ENCODE assay signal across 22 mouse cellular contexts in the genomic region with DNA sequence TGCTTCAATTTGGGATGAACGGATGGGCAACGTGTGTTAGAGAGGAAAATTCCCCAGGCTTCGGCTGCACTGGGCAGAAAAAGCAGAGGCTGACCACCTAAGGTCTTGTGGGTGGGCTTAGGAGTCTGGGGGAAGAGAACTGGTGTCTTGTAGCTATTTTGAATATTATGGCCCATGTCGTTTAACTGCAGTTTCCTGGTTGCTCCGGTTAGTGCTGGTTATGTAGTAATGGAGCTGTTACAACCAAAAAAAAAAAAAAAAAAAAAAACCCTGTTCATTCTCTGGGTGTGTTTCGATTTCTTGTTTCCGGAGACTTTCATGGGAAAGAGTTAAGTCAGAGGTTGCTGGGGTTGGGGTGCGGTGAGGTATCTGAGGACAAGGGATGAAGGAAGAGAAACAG. TPM values are rescaled to one million over a fixed set of nuclear protein-coding genes. Genes with fewer than 3 reads are reported as not detected.
DNase-seq lines count a peak whose midpoint lies in the region; ATAC-seq and TF ChIP-seq lines count a peak whose summit lies in the region.
"Had no signal": no experiment of that assay in that cellular context is flagged by ENCODE, and none has a peak within 500 bp of the region (broad histone marks: within the 10 kb centered on the region; RNA-seq: fewer than 3 reads in every experiment).

No protein-coding gene starts in this region.

- H3K27ac ChIP-seq in kidney, embryonic 16.5 days (ENCODE audit: low read length), result peak overlapping the region; percentile 75; the same call in 1 of the 2 replicates
- H3K27ac ChIP-seq in intestine, embryonic 16.5 days (ENCODE audit: low read length), result peak overlapping the region; percentile 80
- H3K27ac ChIP-seq in stomach, postnatal 0 days (replicated peaks), result peak overlapping the region; percentile 50; the same call in 1 of the 2 replicates
- H3K27ac ChIP-seq: embryonic facial prominence, embryonic 10.5 days; forebrain, embryonic 13.5 days; gastrocnemius, adult 2 months; heart, embryonic 10.5 days had no signal

- no peaks in the 10 kb centered on the region for H3K36me3 ChIP-seq in kidney, embryonic 16.5 days (ENCODE audit: insufficient read depth, low read length)
- H3K36me3 ChIP-seq in intestine, embryonic 16.5 days (ENCODE audit: control insufficient read depth, insufficient read depth, low read length), result no peaks in the 10 kb centered on the region
- no peaks in the 10 kb centered on the region for H3K36me3 ChIP-seq in stomach, postnatal 0 days (ENCODE audit: control insufficient read depth, insufficient read depth, low read length)
- H3K36me3 ChIP-seq: embryonic facial prominence, embryonic 10.5 days; G1E; heart, embryonic 10.5 days had no signal

- H3K9me3 ChIP-seq in kidney, embryonic 16.5 days (ENCODE audit: low read length), result no peaks in the 10 kb centered on the region
- H3K9me3 ChIP-seq in intestine, embryonic 16.5 days (ENCODE audit: control insufficient read depth, low read length), result no peaks in the 10 kb centered on the region
- H3K9me3 ChIP-seq in stomach, postnatal 0 days (ENCODE audit: control insufficient read depth, low read length), result no peaks in the 10 kb centered on the region
- H3K9me3 ChIP-seq: embryonic facial prominence, embryonic 10.5 days; forebrain, embryonic 13.5 days; G1E; heart, embryonic 10.5 days had no signal

- whole genome bisulfite sequencing in kidney, embryonic 16.5 days, result 47% methylated on average over 8 of the region's 8 CpGs
- 48% methylated on average over 8 of the region's 8 CpGs for WGBS in intestine, embryonic 16.5 days
- WGBS in stomach, postnatal 0 days, result 55% methylated on average over 8 of the region's 8 CpGs

- no peak overlapping the region for H3K4me3 ChIP-seq in kidney, embryonic 16.5 days (ENCODE audit: low read length)
- no peak overlapping the region for H3K4me3 ChIP-seq in intestine, embryonic 16.5 days (ENCODE audit: low read length)
- no peak overlapping the region for H3K4me3 ChIP-seq in stomach, postnatal 0 days (ENCODE audit: low read depth, low read length)
- H3K4me3 ChIP-seq: embryonic facial prominence, embryonic 10.5 days; forebrain, embryonic 13.5 days; gastrocnemius, adult 2 months; heart, embryonic 10.5 days had no signal

- ATAC-seq in kidney, embryonic 16.5 days (ENCODE audit: low FRiP score, low TSS enrichment), result no peak
- peak; percentile 45 for ATAC-seq in intestine, embryonic 16.5 days
- ATAC-seq in stomach, postnatal 0 days (ENCODE audit: low FRiP score, low TSS enrichment), result no peak
- ATAC-seq: CD4-positive, CD25-positive, alpha-beta regulatory T cell, adult 4 months; forebrain, embryonic 13.5 days had no signal

- peak; percentile 49 for DNase-seq in heart, adult 11 months
- no peak for DNase-seq in heart, adult 8-10 months (ENCODE audit: low spot score)
- no peak for DNase-seq in kidney, postnatal 14 days
- DNase-seq in stomach, postnatal 0 days (ENCODE audit: low spot score), result no peak
- DNase-seq in left cerebral cortex, adult 8-10 months (ENCODE audit: low spot score in 2 of 2), result no peak
- DNase-seq: adrenal gland, adult 8-10 months; adrenal gland, postnatal 36 days; B cell, adult 2 months; cerebellum, adult 2 months; cerebellum, postnatal 10 days; gastrocnemius, adult 2 months; gastrocnemius, postnatal 25 days; heart, postnatal 10 days; heart, postnatal 4 days had no signal

- H3K9ac ChIP-seq in kidney, embryonic 16.5 days (replicated peaks; ENCODE audit: low read length), result no peak overlapping the region
- no peak overlapping the region for H3K9ac ChIP-seq in intestine, embryonic 16.5 days (ENCODE audit: low read depth, low read length)
- no peak overlapping the region for H3K9ac ChIP-seq in stomach, postnatal 0 days (ENCODE audit: low read length)
- H3K9ac ChIP-seq: forebrain, embryonic 13.5 days had no signal

- no peak for TF ChIP-seq CTCF in stomach, postnatal 0 days (IDR thresholded peaks at IDR 0.05; ENCODE audit: low read depth)

- no peaks in the 10 kb centered on the region for H3K27me3 ChIP-seq in kidney, embryonic 16.5 days (ENCODE audit: insufficient read depth, low read length)
- H3K27me3 ChIP-seq in intestine, embryonic 16.5 days (replicated peaks; ENCODE audit: control insufficient read depth, insufficient read depth, low read length), result no peaks in the 10 kb centered on the region
- no peaks in the 10 kb centered on the region for H3K27me3 ChIP-seq in stomach, postnatal 0 days (ENCODE audit: control insufficient read depth, insufficient read depth, low read length)
- H3K27me3 ChIP-seq: forebrain, embryonic 13.5 days had no signal

- peak; percentile 19 for TF ChIP-seq EP300 in stomach, postnatal 0 days (optimal IDR thresholded peaks at IDR 0.05)

- H3K4me2 ChIP-seq in kidney, embryonic 16.5 days (replicated peaks; ENCODE audit: low read depth, low read length), result peak overlapping the region; percentile 32
- H3K4me2 ChIP-seq in intestine, embryonic 16.5 days (ENCODE audit: low read depth, low read length), result peak overlapping the region; percentile 44
- H3K4me2 ChIP-seq in stomach, postnatal 0 days (replicated peaks; ENCODE audit: low read depth), result no peak overlapping the region
- H3K4me2 ChIP-seq: forebrain, embryonic 13.5 days had no signal

- H3K4me1 ChIP-seq in kidney, embryonic 16.5 days (ENCODE audit: insufficient read depth, low read length), result peaks cover 21% of the 10 kb centered on the region
- H3K4me1 ChIP-seq in intestine, embryonic 16.5 days (ENCODE audit: control insufficient read depth, insufficient read depth, low read length), result peaks cover 16% of the 10 kb centered on the region
- H3K4me1 ChIP-seq in stomach, postnatal 0 days (replicated peaks; ENCODE audit: control insufficient read depth, insufficient read depth), result no peaks in the 10 kb centered on the region
- H3K4me1 ChIP-seq: embryonic facial prominence, embryonic 10.5 days; forebrain, embryonic 13.5 days; heart, embryonic 10.5 days had no signal

RNA-seq across cellular contexts. Expression of gene Sgpp2, which starts 12.7 kb away (rescaled TPM):
- under 1 TPM in 3 of 4 experiments, not detected in 1; 0.06 TPM for total RNA-seq in heart, adult 8-10 months (2022)
- 22.1 and 27.5 TPM in 2 replicates for polyA plus RNA-seq in kidney, embryonic 16.5 days (2015; fragmentation: Nextera tagmentation; extraction: Ambion mirVana)
- 46.4 and 48.0 TPM in 2 replicates for polyA plus RNA-seq in intestine, embryonic 16.5 days (2015; fragmentation: Nextera tagmentation; extraction: Ambion mirVana)
- 20.3 and 20.5 TPM in 2 replicates for polyA plus RNA-seq in stomach, postnatal 0 days (2015; fragmentation: Nextera tagmentation; extraction: Ambion mirVana)
- 10 to 100 TPM; 12.1 to 14.9 (median 13.5) TPM for total RNA-seq in left cerebral cortex, adult 8-10 months (2022)
- total RNA-seq: gastrocnemius, adult 2 months; gastrocnemius, postnatal 25 days; granulocyte monocyte progenitor cell, adult 5-6 weeks; heart, postnatal 10 days had no signal
- polyA plus RNA-seq: G1E had no signal
